Mouse (Mus musculus) retina, embryonic 14.5 days (tissue): ENCODE measurements at regions not wholly inside any gene's neighbourhood (a gene's known extent, or its start where the extent isn't known, plus 50 kb on each side); places are given as distances from the start of the nearest gene placed in this dataset.

Source experiments
- DNase-seq: peaks from one replicate; pipeline ENCODE4 v3.0.0-alpha.2; 2015; ENCODE audit warnings: low spot score

DNA sequence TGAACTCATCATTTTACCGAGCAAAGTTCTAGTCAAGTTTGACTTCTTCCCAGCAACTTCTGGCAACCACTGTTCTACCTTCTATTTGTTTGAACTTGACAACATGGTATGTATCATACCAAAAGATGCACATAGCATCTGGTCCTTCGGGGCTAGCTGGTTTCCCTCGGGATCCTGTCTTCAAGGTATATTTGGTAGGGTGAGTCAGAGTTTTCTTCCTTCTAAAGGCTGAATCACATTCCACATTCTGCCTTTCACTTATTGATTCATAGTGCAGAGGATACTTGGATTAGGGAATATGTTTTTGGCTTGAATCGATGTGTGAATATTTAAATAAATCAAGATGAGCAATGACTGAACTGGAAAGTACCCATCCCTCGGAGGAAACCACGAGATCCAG lies 789.9 kb downstream of the Nr2f2 start:
- DNase-seq, result no peak

DNA sequence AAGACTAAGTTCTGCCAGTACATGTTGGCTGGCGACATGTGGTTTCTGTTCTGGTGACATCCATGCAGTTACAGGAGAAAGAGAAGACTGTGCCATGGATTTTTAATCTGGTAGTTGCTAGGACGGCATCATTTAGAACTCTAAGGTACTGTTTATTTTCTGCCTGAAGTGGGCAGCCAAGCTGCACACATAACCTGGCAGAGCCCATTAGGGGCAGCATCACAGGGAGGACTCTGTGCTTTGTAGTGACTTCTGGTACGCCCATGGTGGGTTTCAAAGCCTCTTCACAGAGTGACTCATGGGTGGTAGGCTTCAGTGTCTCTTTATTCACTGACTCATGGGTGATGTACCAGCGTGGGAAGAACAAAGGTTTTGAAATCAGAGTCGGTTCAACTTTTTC lies 792.8 kb downstream of the Nr2f2 start:
- DNase-seq, result no peak

DNA sequence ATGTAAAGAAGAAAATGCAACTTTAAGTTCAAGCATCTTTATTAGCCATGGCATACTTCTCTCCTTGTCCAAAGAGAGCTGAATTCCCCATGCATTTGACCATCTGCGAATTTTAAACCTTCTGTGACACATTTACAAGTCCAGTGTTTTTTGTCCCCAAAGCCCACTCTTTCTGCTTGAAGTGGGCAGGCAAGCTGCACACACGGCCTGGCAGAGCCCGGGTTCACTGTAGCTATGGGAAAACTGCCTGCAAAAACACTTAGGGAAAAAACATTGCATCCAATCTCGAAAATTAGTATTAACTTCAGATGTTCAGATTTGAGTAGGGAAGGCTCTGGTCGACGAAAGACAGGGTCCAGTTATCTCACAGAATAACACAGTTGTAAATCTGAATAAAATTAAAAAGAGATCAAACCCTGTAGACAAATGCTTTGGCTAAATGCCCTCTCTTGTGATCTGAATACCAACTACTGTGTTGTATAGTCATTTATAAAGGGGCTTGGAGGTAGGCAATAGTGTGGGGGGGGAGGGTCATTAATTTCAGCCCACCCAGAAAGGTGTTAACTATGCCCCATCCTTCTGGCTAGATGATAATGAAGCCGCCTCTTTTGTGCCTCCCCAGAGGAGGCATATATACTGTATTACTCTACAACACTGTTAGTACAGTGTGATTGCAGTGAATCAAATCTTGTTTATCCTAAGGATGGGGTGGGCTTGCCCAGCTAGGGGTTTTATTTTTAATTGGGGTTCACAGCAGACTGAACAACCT lies 793.7 kb downstream of the Nr2f2 start:
- no peak for DNase-seq

DNA sequence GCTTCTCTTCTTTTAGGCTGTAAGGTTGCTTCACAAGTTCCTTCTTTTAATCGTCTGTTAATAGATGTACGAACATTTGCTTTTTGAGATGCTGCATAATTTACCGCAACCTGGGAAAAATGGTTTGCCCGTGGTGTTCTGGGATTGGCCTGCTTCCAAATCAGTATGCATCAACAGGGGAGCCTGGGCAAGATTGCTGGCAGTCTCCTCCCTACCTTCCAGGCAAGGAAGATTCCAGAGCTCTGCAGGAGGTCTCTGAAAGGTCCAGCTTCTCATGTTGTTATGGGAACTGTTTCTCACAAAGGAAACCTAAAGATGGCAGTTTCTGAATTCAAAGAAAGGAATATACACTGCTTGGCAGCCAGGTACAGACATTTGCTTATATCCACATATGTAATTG lies 799.6 kb downstream of the Nr2f2 start:
- no peak for DNase-seq

DNA sequence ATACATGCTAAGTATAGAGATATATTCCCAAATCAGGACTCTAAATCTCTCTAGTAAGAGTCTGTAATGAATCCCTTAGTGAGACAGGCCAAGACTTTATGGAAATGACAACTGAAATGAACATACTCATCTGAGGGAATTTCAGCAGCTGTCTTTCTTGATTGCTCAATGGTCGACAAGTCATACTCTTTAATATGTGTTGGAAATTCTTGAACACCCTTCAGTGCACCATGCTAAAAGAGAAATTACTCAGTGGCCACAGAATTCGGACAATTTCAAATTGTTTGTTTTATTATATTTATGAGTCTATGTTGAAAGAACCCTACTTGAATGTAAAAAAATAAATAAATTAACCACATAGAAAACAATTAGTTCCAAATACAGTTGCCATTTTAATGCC lies 802.1 kb downstream of the Nr2f2 start:
- no peak for DNase-seq

DNA sequence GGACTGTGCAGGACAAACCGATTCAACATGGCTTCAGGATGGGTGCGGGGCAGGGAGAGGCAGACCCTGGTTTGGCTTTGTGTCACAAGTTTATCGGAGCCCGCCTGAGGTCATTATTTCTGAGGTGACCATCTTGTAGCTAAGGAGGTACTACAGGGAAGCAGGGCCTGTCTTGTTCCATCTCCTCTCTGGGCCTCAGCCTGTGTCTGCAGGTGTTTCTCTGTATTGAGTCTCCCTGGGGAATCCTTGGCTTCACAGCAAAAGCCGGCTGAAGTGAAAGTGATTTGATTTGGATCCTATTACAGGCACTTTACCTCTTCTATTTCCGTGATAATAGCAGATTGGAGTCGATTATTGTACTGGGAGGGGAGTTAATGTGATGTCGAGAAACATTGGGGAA lies 805.7 kb upstream of the Arrdc4 start:
- DNase-seq, result no peak

DNA sequence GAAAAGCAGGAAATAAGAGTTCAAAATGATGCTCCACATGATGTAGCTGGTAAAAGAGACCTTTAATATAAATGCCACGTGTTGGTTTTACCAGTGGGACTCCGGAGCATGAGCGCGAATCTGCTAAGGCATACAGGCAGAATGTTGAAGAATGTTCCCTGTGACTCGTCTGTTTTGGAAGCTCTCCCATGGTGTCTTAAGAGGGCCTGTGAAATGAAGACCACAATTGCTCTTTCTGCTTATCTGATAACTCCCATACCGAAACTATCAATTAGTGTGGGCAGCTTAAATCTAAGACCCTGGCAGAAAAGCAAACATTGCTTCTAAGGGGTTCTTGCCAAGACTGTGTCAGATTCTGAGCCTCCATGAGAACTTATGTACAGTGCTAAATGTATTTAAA lies 804.9 kb upstream of the Arrdc4 start:
- DNase-seq, result no peak

DNA sequence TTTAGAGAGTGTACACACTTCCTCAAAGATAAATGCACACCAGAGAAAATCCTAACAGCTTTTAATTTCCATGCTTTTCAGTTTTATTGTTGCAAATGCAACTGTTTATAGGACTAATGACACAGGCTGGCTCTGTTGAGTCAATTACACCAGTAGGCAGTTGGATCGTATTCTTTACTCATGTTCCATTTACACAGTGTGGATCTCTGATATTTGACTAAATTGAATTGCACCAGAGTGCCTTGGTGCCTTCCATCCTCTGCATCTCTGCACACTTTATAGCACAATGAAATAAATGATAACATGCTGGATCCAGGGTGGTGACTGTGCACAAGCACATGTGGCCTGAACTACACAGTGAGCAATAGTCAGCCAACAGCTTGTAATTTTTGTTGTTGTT lies 787.0 kb upstream of the Arrdc4 start:
- DNase-seq, result no peak

DNA sequence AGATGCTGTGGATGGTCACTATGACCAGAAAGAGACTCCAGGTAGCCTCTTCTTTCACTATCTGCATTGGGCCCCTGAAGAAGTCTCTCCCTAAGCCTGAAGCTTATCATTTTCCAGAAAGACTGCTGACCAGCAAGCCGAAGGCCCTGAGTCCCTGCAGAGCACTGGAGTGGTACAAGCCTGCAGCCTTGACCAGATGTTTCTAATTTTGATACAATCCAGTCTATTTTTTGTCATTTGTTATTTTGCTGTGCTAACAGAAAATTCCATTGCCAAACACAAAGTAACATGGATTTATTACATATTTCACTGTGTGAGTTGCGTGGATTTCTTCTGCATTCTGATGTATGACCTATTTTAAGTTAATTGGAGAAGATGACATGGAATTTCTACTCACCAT lies 764.9 kb upstream of the Arrdc4 start:
- DNase-seq, result no peak

DNA sequence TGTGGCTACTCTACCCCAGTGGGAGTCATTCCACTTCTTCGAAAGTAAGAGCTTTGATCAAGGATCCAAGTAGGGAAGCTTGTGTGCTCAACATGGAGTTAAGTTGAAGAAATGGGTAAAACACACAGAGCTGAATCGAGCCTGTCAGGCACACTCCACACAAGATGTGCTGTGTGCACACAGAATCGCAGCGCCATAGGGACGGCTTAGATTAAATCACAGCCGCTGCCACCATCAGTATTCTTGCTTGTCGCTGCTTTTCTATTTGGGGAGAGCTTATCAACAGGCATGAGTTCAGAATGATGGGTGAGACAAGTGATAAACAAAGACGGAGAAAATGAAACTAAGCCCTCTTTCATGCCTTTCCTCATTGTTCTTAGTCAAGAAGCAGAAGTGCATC lies 761.3 kb upstream of the Arrdc4 start:
- no peak for DNase-seq

DNA sequence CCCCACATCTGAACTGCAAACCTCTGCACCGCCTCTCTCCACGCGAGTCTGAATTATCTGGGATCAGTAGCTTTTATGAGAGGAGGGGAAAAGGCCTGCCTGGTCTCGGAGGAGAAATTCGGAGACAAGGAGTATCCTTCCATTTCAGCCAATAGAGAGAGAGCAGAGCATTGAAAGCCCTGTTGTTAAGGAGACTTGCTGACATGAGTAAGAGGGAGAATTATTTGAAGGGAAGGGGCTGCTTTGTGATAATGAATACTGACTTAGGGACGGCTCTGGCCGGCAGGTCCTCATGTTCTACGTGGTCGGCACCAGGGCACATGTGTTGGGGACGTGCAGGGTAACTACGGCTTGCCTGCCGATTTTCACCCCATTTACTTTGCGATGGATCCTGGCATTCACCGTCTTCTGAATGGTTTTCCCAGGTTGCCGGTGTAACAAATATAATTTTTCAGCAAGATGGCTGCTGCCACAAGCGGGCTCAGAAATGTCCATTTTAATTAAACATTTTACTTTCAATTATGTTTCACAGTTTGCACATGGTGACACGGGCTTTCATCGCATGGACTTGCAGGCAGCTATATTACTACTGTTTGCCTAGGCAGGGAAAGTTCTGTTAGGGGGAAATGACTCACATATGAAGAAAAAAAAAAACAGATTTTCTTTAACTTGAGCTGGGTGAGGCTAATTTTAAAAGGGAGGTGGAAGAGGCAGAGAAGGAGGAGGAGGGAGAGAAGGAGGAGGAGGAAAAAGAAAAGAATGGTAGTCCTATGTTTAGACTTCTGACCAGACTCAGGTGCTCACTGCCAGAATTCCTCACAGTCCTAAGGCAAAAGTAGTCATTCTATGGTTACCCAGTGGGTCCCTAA lies 744.3 kb upstream of the Arrdc4 start:
- peak; percentile 15 for DNase-seq

DNA sequence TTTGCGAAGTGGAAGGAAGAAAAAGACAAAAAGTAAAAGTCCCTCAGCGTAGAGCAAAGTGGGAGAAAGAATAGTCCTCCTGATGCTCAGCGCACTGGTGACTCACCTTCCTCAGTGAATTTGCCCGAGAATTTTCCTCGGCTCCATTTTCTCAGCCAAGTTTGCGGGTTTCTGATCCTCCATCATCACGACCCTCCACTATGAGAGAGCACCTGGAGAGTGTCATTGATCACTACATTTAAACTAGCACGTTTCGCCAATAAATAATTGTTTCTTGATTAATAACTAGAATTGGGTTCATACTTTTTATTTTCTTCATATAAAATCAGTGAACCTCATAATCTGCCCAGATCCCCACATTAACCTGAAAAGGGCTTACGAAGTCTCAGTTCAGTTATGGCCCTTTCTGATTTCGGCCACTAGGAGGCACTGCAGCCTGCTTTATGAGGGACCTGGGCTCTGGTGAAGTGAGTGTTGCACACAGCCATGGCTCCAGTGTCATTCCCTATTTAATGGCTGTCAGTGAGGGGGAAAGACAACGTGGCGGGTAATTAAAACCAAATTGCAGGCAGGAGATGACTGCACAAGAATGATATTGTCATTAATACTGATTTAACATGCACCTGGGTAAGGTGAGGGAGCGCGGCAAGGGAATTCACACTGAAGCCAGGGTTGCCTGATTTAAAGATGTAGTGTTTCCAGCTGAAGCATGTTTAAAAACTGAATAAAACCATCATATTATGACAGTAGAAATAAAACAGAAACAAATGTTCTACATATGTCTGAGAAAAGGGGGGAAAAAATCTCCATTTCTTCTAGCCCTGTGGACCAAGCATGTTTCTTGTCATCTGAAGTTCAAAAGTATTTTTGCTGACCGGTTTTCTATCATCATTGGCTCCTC lies 741.8 kb upstream of the Arrdc4 start:
- peak; percentile 90 for DNase-seq

DNA sequence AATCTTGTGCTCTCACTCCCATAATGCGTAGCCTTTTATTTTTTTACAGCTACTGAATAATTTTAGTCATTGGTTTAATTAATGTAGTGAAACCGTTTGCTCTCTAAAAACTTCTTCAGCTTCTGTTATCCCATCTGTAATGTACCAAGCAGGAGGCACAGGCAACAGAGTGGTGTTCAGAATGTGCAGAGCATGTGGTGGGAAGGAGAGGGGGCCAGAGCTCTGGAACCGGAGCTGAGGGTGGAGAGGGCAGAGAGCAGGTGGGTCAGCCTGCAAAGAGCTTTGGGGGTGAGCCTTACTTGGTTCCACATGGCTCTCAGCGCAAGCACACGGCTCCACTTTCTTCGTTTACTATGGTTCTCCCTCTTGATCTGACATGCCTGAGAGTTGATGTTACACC lies 739.6 kb upstream of the Arrdc4 start:
- no peak for DNase-seq

DNA sequence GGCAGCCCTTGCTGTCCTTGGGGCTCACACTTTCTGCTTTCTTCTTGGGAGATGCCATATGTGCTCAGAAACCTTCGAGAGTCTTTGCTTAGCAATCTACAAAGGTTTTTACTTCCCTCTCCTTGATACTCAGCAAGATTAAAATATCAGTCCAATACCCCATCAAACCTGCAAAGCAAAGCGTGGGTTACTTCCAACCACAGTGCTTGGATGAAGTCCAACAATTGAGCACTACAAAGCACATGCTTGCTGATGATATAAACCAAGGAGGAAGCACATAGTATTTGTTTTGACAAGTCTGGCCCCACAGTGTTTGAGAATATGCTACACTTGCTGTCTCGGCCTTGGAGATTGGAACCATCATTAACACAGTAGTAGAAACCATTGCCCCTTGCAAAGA lies 738.1 kb upstream of the Arrdc4 start:
- no peak for DNase-seq

DNA sequence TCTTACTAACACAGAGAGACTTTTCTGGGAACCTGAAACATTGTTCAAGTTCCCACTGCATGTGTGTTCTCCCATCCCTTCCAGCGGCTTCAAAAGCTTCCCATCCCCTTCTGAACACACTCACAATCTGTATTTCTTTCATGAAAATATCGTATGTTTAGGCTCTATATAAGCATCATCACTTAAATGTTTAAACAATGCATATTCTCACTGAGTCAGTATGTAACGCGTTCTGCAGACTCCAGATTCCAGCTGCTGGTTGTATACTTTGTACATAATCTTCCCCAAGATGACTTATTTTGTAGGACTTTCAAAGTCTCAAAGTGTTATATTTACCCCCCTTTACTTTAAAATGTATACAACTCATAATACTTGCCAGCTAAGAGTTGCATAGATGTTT lies 735.5 kb upstream of the Arrdc4 start:
- no peak for DNase-seq
